Mouse (Mus musculus) embryonic facial prominence, embryonic 14.5 days (tissue): ENCODE data around the gene Sh2d3c. TPM values are rescaled to one million over a fixed set of nuclear protein-coding genes. Genes with fewer than 3 reads are reported as not detected.

Source experiments
- ATAC-seq: fragments of 200-750 bp; cut with Nextera tagmentation; 2 replicates; pipeline ENCODE4 v1.8.0; 2017; ENCODE audit warnings: low read depth, moderate number of reproducible peaks, moderate TSS enrichment
- DNase-seq: peaks from one replicate; pipeline ENCODE4 v3.0.0-alpha.2; 2015; ENCODE audit warnings: low spot score
- H3K27ac ChIP-seq: fragments of 300-500 bp; sonication (generic); replicated peaks from 2 replicates; pipeline ENCODE4 v1.5.1; 2014; ENCODE audit warnings: low read depth, mild to moderate bottlenecking, low read length, moderate library complexity
- H3K27me3 ChIP-seq: fragments of 300-500 bp; sonication (generic); replicated peaks from 2 replicates; pipeline ENCODE4 v1.6.1; 2014; ENCODE audit warnings: low read length; ENCODE audit not compliant: control insufficient read depth, insufficient read depth
- H3K36me3 ChIP-seq: fragments of 300-500 bp; sonication (generic); 2 replicates; pipeline ENCODE4 v1.6.1; 2014; ENCODE audit warnings: low read length, mixed read lengths; ENCODE audit not compliant: control insufficient read depth, insufficient read depth
- H3K4me1 ChIP-seq: fragments of 300-500 bp; sonication (generic); 2 replicates; pipeline ENCODE4 v1.6.1; 2014; ENCODE audit warnings: antibody characterized with exemption, low read length; ENCODE audit not compliant: control insufficient read depth, insufficient read depth
- H3K4me2 ChIP-seq: fragments of 300-500 bp; sonication (generic); 2 replicates; pipeline ENCODE4 v1.6.1; 2014; ENCODE audit warnings: low read depth, mild to moderate bottlenecking, low read length, moderate library complexity, mixed read lengths
- H3K4me3 ChIP-seq: fragments of 300-500 bp; sonication (generic); 2 replicates; pipeline ENCODE4 v1.5.1; 2014; ENCODE audit warnings: low read depth, mild to moderate bottlenecking, low read length
- H3K9ac ChIP-seq: fragments of 300-500 bp; sonication (generic); 2 replicates; pipeline ENCODE4 v1.6.1; 2014; ENCODE audit warnings: low read depth, mild to moderate bottlenecking, low read length, moderate library complexity, mixed read lengths
- H3K9me3 ChIP-seq: fragments of 300-500 bp; sonication (generic); 2 replicates; pipeline ENCODE4 v1.6.1; 2016; ENCODE audit warnings: low read length; ENCODE audit not compliant: control insufficient read depth
- WGBS: fragments of 180-500 bp; shearing (Covaris S2); extraction: QIAGEN DNeasy Blood & Tissue Kit; methylation state at CpG from one replicate; pipeline ENCODE4 v1.1.7; 2014; 5-methylcytosine and 5-hydroxymethylcytosine counted together
- polyA plus RNA-seq: library from polyadenylated mRNA; unstranded; fragments of >200 nt; fragmentation: Nextera tagmentation; extraction: Ambion mirVana; gene quantifications from 2 replicates; pipeline ENCODE4 v1.2.1, GENCODE M21; 2014

The Sh2d3c gene
- polyA plus RNA-seq, 1 experiment from 2014 or later, result 21.7 TPM

DNA sequence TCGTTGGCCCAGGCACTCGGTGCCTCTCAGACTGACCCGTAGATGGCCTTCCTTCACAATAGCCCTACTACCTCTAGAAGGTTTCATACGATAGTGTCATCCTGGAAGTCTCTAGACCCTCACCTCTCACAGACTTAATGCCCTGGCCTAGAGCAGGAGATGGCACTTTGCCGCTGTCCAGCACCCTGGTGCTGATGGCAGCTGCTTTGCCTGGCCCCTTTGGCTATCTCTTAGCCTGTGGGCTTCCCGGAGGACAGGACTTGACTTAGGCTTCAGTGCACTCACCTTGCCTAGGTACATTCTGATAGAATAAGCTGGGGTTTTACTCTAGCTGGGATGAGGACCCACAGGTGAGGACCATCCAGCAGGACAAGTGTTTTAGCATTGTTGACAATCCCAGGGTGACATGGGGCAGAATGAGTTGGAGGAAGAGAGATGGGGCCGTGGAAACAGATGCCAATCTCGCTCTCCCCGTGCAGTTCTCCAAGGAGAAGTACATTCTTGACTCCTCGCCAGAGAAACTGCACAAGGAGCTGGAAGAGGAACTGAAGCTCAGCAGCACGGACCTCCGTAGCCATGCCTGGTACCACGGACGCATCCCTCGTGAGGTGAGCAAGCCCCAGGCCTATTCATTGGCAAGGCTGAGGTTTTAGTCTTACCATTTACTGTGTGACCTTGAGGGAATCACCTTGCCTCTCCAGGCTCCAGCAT lies 23.6 kb downstream of the Sh2d3c start:
- peaks cover 11% of the 10 kb centered on the region for H3K4me1 ChIP-seq
- no peak overlapping the region for H3K4me2 ChIP-seq
- WGBS, result 75% methylated on average over 15 of the region's 15 CpGs
- H3K9me3 ChIP-seq, result no peaks in the 10 kb centered on the region
- ATAC-seq (no peak), DNase-seq (no peak)
- H3K4me3 ChIP-seq, result no peak overlapping the region
- peaks cover 14% of the 10 kb centered on the region for H3K27me3 ChIP-seq
- peaks cover 40% of the 10 kb centered on the region for H3K36me3 ChIP-seq
- H3K9ac ChIP-seq, result no peak overlapping the region
- no peak overlapping the region for H3K27ac ChIP-seq

GRCm38 (mm10) chr2:32749082-32749481 lies 28.2 kb downstream of the Sh2d3c start:
- ATAC-seq (no peak), DNase-seq (no peak)
- Histone ChIP-seq H3K9ac (no peak overlapping the region), H3K36me3 (peaks cover 59% of the 10 kb centered on the region), H3K4me1 (no peaks in the 10 kb centered on the region), H3K4me3 (no peak overlapping the region), H3K4me2 (no peak overlapping the region), H3K27ac (no peak overlapping the region), H3K9me3 (no peaks in the 10 kb centered on the region), H3K27me3 (no peaks in the 10 kb centered on the region)
- 84% methylated on average over 16 of the region's 16 CpGs for WGBS

- Histone ChIP-seq H3K4me2 (no peak overlapping the region), H3K9me3 (no peaks in the 10 kb centered on the region), H3K4me3 (no peak overlapping the region), H3K27ac (no peak overlapping the region), H3K36me3 (peaks cover 66% of the 10 kb centered on the region), H3K9ac (no peak overlapping the region), H3K27me3 (no peaks in the 10 kb centered on the region), H3K4me1 (no peaks in the 10 kb centered on the region)
- ATAC-seq (no peak), DNase-seq (no peak)
- WGBS, result 71% methylated on average over 7 of the region's 7 CpGs
These were observed 29.3 kb downstream of the Sh2d3c start for GRCm38 (mm10) chr2:32750199-32750598.

- Histone ChIP-seq H3K27ac (no peak overlapping the region; the same call in 1 of the 2 replicates), H3K4me2 (peak overlapping the region; percentile 52), H3K4me3 (peak overlapping the region; percentile 29), H3K27me3 (no peaks in the 10 kb centered on the region), H3K36me3 (peaks cover 57% of the 10 kb centered on the region), H3K4me1 (no peaks in the 10 kb centered on the region), H3K9me3 (no peaks in the 10 kb centered on the region), H3K9ac (peak overlapping the region; percentile 48)
- DNase-seq (peak; percentile 78), ATAC-seq (peak; percentile 92)
- 11% methylated on average over 31 of the region's 31 CpGs for WGBS
These were observed 30.2 kb downstream of the Sh2d3c start for GRCm38 (mm10) chr2:32750887-32751664.

GRCm38 (mm10) chr2:32751665-32752033 lies 30.8 kb downstream of the Sh2d3c start:
- ATAC-seq (0 out of 2 replicates have a peak, but pooled peaks have one; percentile 1), DNase-seq (no peak)
- H3K4me2 ChIP-seq, result peak overlapping the region; percentile 52
- no peak overlapping the region; the same call in 1 of the 2 replicates for H3K27ac ChIP-seq
- peak overlapping the region; percentile 29 for H3K4me3 ChIP-seq
- H3K27me3 ChIP-seq, result no peaks in the 10 kb centered on the region
- H3K36me3 ChIP-seq, result peaks cover 51% of the 10 kb centered on the region
- H3K9me3 ChIP-seq, result no peaks in the 10 kb centered on the region
- WGBS, result 26% methylated on average over 8 of the region's 10 CpGs
- H3K9ac ChIP-seq, result peak overlapping the region; percentile 48
- no peaks in the 10 kb centered on the region for H3K4me1 ChIP-seq

DNA sequence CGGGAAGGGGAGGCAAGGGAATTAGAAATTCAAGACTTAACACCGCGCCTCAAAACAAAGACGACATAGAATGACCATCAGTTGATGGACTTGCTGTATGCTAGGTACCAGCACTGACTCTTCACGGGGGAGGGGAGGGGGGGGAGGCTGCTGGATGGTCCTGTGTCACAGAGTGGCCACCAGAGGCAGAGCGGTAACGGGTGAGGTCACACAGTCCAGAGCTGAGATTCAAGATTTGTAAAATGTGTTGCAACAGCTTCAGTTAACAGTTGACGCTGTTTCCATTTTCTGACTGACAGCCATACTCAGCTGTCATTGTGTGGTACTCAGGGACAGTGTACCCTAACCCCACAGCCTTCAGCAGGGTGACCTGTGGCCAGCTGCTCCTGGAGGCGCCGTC lies 31.3 kb downstream of the Sh2d3c start:
- ATAC-seq, result no peak
- H3K9me3 ChIP-seq, result no peaks in the 10 kb centered on the region
- H3K27me3 ChIP-seq, result no peaks in the 10 kb centered on the region
- WGBS, result 80% methylated on average over 10 of the region's 10 CpGs
- no peak overlapping the region for H3K4me3 ChIP-seq
- no peak overlapping the region for H3K27ac ChIP-seq
- H3K4me1 ChIP-seq, result no peaks in the 10 kb centered on the region
- H3K9ac ChIP-seq, result no peak overlapping the region
- H3K4me2 ChIP-seq, result peak overlapping the region; percentile 52
- no peak for DNase-seq
- H3K36me3 ChIP-seq, result peaks cover 46% of the 10 kb centered on the region

GRCm38 (mm10) chr2:32756674-32757055 lies 35.8 kb downstream of the Sh2d3c start:
- Histone ChIP-seq H3K27ac (peak overlapping the region; percentile 92; the same call in 1 of the 2 replicates), H3K36me3 (peaks cover 37% of the 10 kb centered on the region), H3K4me2 (peak overlapping the region; percentile 56), H3K4me3 (peak overlapping the region; percentile 81; the same call in 1 of the 2 replicates), H3K27me3 (no peaks in the 10 kb centered on the region), H3K9me3 (no peaks in the 10 kb centered on the region), H3K9ac (peak overlapping the region; percentile 90; the same call in 1 of the 2 replicates), H3K4me1 (no peaks in the 10 kb centered on the region)
- 22% methylated on average over 5 of the region's 6 CpGs for WGBS
- DNase-seq (no peak), ATAC-seq (peak; percentile 11; the same call in 1 of the 2 replicates)

DNA sequence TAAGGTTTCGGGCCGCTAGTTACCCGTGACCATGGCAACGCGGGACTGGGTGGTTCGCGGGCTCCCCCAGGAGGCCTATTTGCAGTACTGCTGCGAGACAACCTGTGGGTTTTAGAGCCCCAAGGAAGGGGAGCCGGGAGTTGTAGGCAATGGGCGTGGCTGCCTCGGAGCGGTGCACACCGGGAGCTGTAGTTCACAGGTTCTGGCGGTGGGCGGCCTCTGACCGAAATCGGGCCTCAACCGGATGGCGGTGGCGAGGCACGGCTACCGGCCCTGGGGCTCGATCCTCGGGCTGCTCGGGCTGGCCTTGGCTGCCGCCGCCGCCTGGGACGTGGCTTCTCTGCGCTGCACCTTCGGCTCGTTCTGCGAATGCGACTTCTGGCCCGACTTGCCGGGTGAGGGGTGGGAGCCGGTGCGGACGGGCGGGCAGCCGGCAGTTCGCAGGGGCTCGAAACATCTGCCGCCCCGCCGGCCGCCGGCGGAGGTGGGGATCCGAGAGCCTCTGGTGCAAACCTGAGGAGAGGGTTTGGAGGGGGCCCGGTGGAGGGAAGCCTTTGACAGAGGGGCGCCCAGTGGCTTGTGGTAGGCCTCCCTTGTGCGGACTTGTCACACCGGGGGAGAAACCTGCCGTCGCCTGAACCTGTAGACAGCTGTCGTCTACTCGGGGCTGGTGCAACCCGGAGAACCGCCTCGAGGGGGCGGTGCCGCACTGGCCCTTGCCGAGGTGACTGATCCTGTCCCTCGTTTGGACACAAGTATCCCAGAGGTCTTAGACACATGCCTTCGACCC lies 36.4 kb downstream of the Sh2d3c start, which contains the start of gene Tor2a:
Gene Tor2a (plus strand): TSS at position 179 of the 790 bp plus-strand sequence.
- ATAC-seq (peak; percentile 96), DNase-seq (peak; percentile 99)
- no peaks in the 10 kb centered on the region for H3K27me3 ChIP-seq
- under 1% methylated on average over 42 of the region's 66 CpGs for WGBS
- peak within 1 kb of the TSS; percentile 56 for H3K4me2 ChIP-seq
- peak within 1 kb of the TSS; percentile 81 for H3K4me3 ChIP-seq
- H3K27ac ChIP-seq, result peak within 1 kb of the TSS; percentile 92
- H3K9me3 ChIP-seq, result no peaks in the 10 kb centered on the region
- H3K4me1 ChIP-seq, result no peaks in the 10 kb centered on the region
- peaks cover 43% of the 10 kb centered on the region for H3K36me3 ChIP-seq
- H3K9ac ChIP-seq, result peak within 1 kb of the TSS; percentile 90
